ENCODE assay signal across 9 mouse cellular contexts in the genomic region with DNA sequence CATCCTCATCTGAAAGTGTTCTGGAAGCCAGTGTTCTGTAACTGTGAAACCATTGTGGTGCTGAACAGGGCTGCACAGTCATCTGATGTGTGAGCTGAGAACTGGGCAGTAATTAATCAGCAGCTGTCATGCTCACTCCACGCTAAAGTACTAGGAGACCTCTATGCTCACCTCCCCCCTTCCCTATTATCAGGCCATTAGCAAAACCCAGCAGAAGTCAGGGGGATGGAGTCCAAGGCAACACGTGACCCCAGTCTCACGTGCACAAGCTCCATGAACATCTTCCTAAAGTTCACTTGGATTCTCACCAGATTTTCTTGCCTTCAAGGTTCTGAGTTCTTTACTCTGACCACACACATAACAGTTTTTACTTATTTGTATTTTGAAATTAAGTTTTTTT. TPM values are rescaled to one million over a fixed set of nuclear protein-coding genes. Genes with fewer than 3 reads are reported as not detected.
A peak's percentile ranks its signal among the peaks of the same experiment; 100 is the strongest.
DNase-seq lines count a peak whose midpoint lies in the region; ATAC-seq and TF ChIP-seq lines count a peak whose summit lies in the region.
"Had no signal": no experiment of that assay in that cellular context is flagged by ENCODE, and none has a peak within 500 bp of the region (broad histone marks: within the 10 kb centered on the region; RNA-seq: fewer than 3 reads in every experiment).

No protein-coding gene starts in this region.

- TF ChIP-seq CTCF in kidney, adult 2 months (conservative IDR thresholded peaks at IDR 0.05; ENCODE audit: insufficient read depth, insufficient read length, low read depth, low read length), result no peak

- WGBS in forebrain, embryonic 15.5 days, result 50% methylated on average over 3 of the region's 3 CpGs
- WGBS in forebrain, embryonic 16.5 days, result 48% methylated on average over 3 of the region's 3 CpGs
- 71% methylated on average over 3 of the region's 3 CpGs for WGBS in midbrain, embryonic 11.5 days
- 59% methylated on average over 3 of the region's 3 CpGs for WGBS in midbrain, embryonic 14.5 days
- WGBS in kidney, adult 2 months, result 32% methylated on average over 3 of the region's 3 CpGs
- WGBS in neural tube, embryonic 15.5 days, result 43% methylated on average over 3 of the region's 3 CpGs

- no peaks in the 10 kb centered on the region for H3K27me3 ChIP-seq in forebrain, embryonic 15.5 days
- no peaks in the 10 kb centered on the region for H3K27me3 ChIP-seq in forebrain, embryonic 16.5 days (replicated peaks; ENCODE audit: control insufficient read depth, insufficient read depth, low read length)
- H3K27me3 ChIP-seq in midbrain, embryonic 11.5 days (ENCODE audit: control insufficient read depth, insufficient read depth, low read length), result no peaks in the 10 kb centered on the region
- no peaks in the 10 kb centered on the region for H3K27me3 ChIP-seq in midbrain, embryonic 14.5 days (ENCODE audit: control insufficient read depth, insufficient read depth, low read length)
- no peaks in the 10 kb centered on the region for H3K27me3 ChIP-seq in kidney, adult 2 months (replicated peaks; ENCODE audit: control insufficient read depth, insufficient read depth, low read length)
- no peaks in the 10 kb centered on the region for H3K27me3 ChIP-seq in neural tube, embryonic 15.5 days (replicated peaks)

- H3K4me2 ChIP-seq in forebrain, embryonic 15.5 days (replicated peaks), result no peak overlapping the region
- no peak overlapping the region for H3K4me2 ChIP-seq in forebrain, embryonic 16.5 days (ENCODE audit: low read length)
- H3K4me2 ChIP-seq in midbrain, embryonic 11.5 days, result no peak overlapping the region
- H3K4me2 ChIP-seq in midbrain, embryonic 14.5 days (ENCODE audit: low read length), result no peak overlapping the region
- H3K4me2 ChIP-seq in neural tube, embryonic 15.5 days, result no peak overlapping the region

- H3K27ac ChIP-seq in forebrain, embryonic 15.5 days (replicated peaks), result no peak overlapping the region
- H3K27ac ChIP-seq in forebrain, embryonic 16.5 days (ENCODE audit: low read length), result no peak overlapping the region
- no peak overlapping the region for H3K27ac ChIP-seq in midbrain, embryonic 11.5 days (ENCODE audit: low read depth, low read length)
- H3K27ac ChIP-seq in midbrain, embryonic 14.5 days (replicated peaks; ENCODE audit: low read depth, low read length), result no peak overlapping the region
- no peak overlapping the region for H3K27ac ChIP-seq in kidney, adult 2 months (ENCODE audit: insufficient read depth, low read depth, low read length)
- no peak overlapping the region for H3K27ac ChIP-seq in neural tube, embryonic 15.5 days (replicated peaks)

- no peaks in the 10 kb centered on the region for H3K9me3 ChIP-seq in forebrain, embryonic 15.5 days
- H3K9me3 ChIP-seq in forebrain, embryonic 16.5 days (ENCODE audit: control insufficient read depth, low read length), result no peaks in the 10 kb centered on the region
- H3K9me3 ChIP-seq in midbrain, embryonic 11.5 days (ENCODE audit: control insufficient read depth, low read length), result no peaks in the 10 kb centered on the region
- no peaks in the 10 kb centered on the region for H3K9me3 ChIP-seq in midbrain, embryonic 14.5 days (ENCODE audit: control insufficient read depth, low read length)
- H3K9me3 ChIP-seq in neural tube, embryonic 15.5 days (replicated peaks), result no peaks in the 10 kb centered on the region

- TF ChIP-seq POLR2A in kidney, adult 2 months (IDR thresholded peaks at IDR 0.05; ENCODE audit: low read depth, low read length), result no peak

- no peak overlapping the region for H3K9ac ChIP-seq in forebrain, embryonic 15.5 days (replicated peaks)
- H3K9ac ChIP-seq in forebrain, embryonic 16.5 days (replicated peaks; ENCODE audit: low read depth, low read length), result no peak overlapping the region
- H3K9ac ChIP-seq in midbrain, embryonic 11.5 days (ENCODE audit: low read length), result no peak overlapping the region
- no peak overlapping the region for H3K9ac ChIP-seq in midbrain, embryonic 14.5 days (replicated peaks; ENCODE audit: low read length)
- no peak overlapping the region for H3K9ac ChIP-seq in neural tube, embryonic 15.5 days (replicated peaks)

- peak; percentile 70 for DNase-seq in midbrain, embryonic 11.5 days (ENCODE audit: low spot score, missing footprints)
- no peak for DNase-seq in midbrain, embryonic 14.5 days
- DNase-seq in kidney, adult 2 months, result peak; percentile 67
- no peak for DNase-seq in adrenal gland, adult (ENCODE audit: inconsistent age in 2 of 2, low spot score in 1 of 2)
- no peak for DNase-seq in urinary bladder, adult 18-20 months (ENCODE audit: low spot score in 2 of 2)
- DNase-seq: cerebellum, adult 11 months had no signal

- no peaks in the 10 kb centered on the region for H3K4me1 ChIP-seq in forebrain, embryonic 15.5 days
- H3K4me1 ChIP-seq in forebrain, embryonic 16.5 days (replicated peaks; ENCODE audit: control insufficient read depth, insufficient read depth, low read length), result no peaks in the 10 kb centered on the region
- H3K4me1 ChIP-seq in midbrain, embryonic 11.5 days (ENCODE audit: control insufficient read depth, insufficient read depth, low read length), result no peaks in the 10 kb centered on the region
- H3K4me1 ChIP-seq in midbrain, embryonic 14.5 days (ENCODE audit: control insufficient read depth, insufficient read depth, low read length), result no peaks in the 10 kb centered on the region
- no peaks in the 10 kb centered on the region; the same call in 1 of the 2 replicates for H3K4me1 ChIP-seq in kidney, adult 2 months (ENCODE audit: control insufficient read depth, insufficient read depth, low read length)
- 0 out of 2 replicates have a peak, but pooled peaks cover 7% of the 10 kb centered on the region for H3K4me1 ChIP-seq in neural tube, embryonic 15.5 days

- ATAC-seq in forebrain, embryonic 15.5 days (replicated peaks), result 0 out of 2 replicates have a peak, but pooled peaks have one; percentile 11
- ATAC-seq in forebrain, embryonic 16.5 days, result no peak
- no peak for ATAC-seq in midbrain, embryonic 11.5 days (ENCODE audit: low FRiP score)
- ATAC-seq in midbrain, embryonic 14.5 days (ENCODE audit: low FRiP score, low TSS enrichment), result no peak
- 0 out of 2 replicates have a peak, but pooled peaks have one; percentile 55 for ATAC-seq in neural tube, embryonic 15.5 days (ENCODE audit: low FRiP score)

- no peak overlapping the region for H3K4me3 ChIP-seq in forebrain, embryonic 15.5 days
- no peak overlapping the region for H3K4me3 ChIP-seq in forebrain, embryonic 16.5 days (replicated peaks; ENCODE audit: low read length)
- no peak overlapping the region for H3K4me3 ChIP-seq in midbrain, embryonic 11.5 days (ENCODE audit: low read depth, low read length)
- H3K4me3 ChIP-seq in midbrain, embryonic 14.5 days (replicated peaks; ENCODE audit: low read depth, low read length), result no peak overlapping the region
- H3K4me3 ChIP-seq in kidney, adult 2 months (ENCODE audit: insufficient read depth, low read depth, low read length), result no peak overlapping the region
- H3K4me3 ChIP-seq in neural tube, embryonic 15.5 days (replicated peaks), result no peak overlapping the region

- no peaks in the 10 kb centered on the region for H3K36me3 ChIP-seq in forebrain, embryonic 15.5 days
- no peaks in the 10 kb centered on the region for H3K36me3 ChIP-seq in forebrain, embryonic 16.5 days (ENCODE audit: control insufficient read depth, insufficient read depth)
- no peaks in the 10 kb centered on the region for H3K36me3 ChIP-seq in midbrain, embryonic 11.5 days (ENCODE audit: control insufficient read depth, insufficient read depth, low read length)
- H3K36me3 ChIP-seq in midbrain, embryonic 14.5 days (ENCODE audit: control insufficient read depth, insufficient read depth, low read length), result no peaks in the 10 kb centered on the region
- no peaks in the 10 kb centered on the region for H3K36me3 ChIP-seq in kidney, adult 2 months (ENCODE audit: control insufficient read depth, insufficient read depth, low read length)
- H3K36me3 ChIP-seq in neural tube, embryonic 15.5 days, result no peaks in the 10 kb centered on the region

RNA-seq across cellular contexts. Expression of a gene that starts 11.7 kb away (rescaled TPM):
- polyA plus RNA-seq in forebrain, embryonic 15.5 days (2015; fragmentation: Nextera tagmentation; extraction: Ambion mirVana), result 5.7 and 6.9 TPM in 2 replicates
- 5.9 and 7.9 TPM in 2 replicates for polyA plus RNA-seq in forebrain, embryonic 16.5 days (2015; fragmentation: Nextera tagmentation; extraction: Ambion mirVana)
- 8.2 and 8.9 TPM in 2 replicates for polyA plus RNA-seq in midbrain, embryonic 11.5 days (2014; fragmentation: Nextera tagmentation; extraction: Ambion mirVana)
- 15.1 and 18.1 TPM in 2 replicates for polyA plus RNA-seq in midbrain, embryonic 14.5 days (2014; fragmentation: Nextera tagmentation; extraction: Ambion mirVana)
- 2.2 and 2.3 TPM in 2 replicates for polyA plus RNA-seq in kidney, adult 2 months (2012; rRNA removed)
- 14.8 and 16.7 TPM in 2 replicates for polyA plus RNA-seq in neural tube, embryonic 15.5 days (2015; fragmentation: Nextera tagmentation; extraction: Ambion mirVana)

Comparison
In these comparisons a context has a peak if more than half of its experiments do, and no peak if none do; other contexts are left out.
1. ATAC-seq: peak in forebrain, embryonic 15.5 days (single experiment) and neural tube, embryonic 15.5 days (single experiment); none in forebrain, embryonic 16.5 days (single experiment), midbrain, embryonic 11.5 days (single experiment) and midbrain, embryonic 14.5 days (single experiment).
2. DNase-seq: peak in midbrain, embryonic 11.5 days (single experiment) and kidney, adult 2 months (single experiment); none in midbrain, embryonic 14.5 days (single experiment), adrenal gland, adult (0 of 2) and urinary bladder, adult 18-20 months (0 of 2).